Mouse (Mus musculus): ENCODE measurements around the gene Sim2. TPM values are rescaled to one million over a fixed set of nuclear protein-coding genes. Genes with fewer than 3 reads are reported as not detected.

Sim2 gene
- total and polyA plus RNA-seq, 2 experiments from 2014 or later = not detected

- Histone ChIP-seq H3K27me3 (ENCODE audit: control insufficient read depth, insufficient read depth, low read length) (peaks cover 100% of the 10 kb centered on the region), H3K4me1 (ENCODE audit: control insufficient read depth, insufficient read depth) (peaks cover 4% of the 10 kb centered on the region; the same call in 1 of the 2 replicates), H3K4me2 (ENCODE audit: low read depth, low read length) (no peak overlapping the region), H3K9me3 (replicated peaks; ENCODE audit: control insufficient read depth, low read length) (no peaks in the 10 kb centered on the region), H3K4me3 (ENCODE audit: low read depth, low read length) (no peak overlapping the region), H3K36me3 (replicated peaks; ENCODE audit: control insufficient read depth, insufficient read depth, low read length) (no peaks in the 10 kb centered on the region), H3K9ac (replicated peaks; ENCODE audit: low read depth, low read length) (no peak overlapping the region), H3K27ac (ENCODE audit: low read depth) (no peak overlapping the region)
- ATAC-seq (ENCODE audit: insufficient read depth, low read depth) (no peak), DNase-seq (ENCODE audit: low spot score) (no peak)
- no peak for TF ChIP-seq CTCF (IDR thresholded peaks at IDR 0.05; ENCODE audit: low read depth)
- no peak for TF ChIP-seq EP300 (IDR thresholded peaks at IDR 0.05; ENCODE audit: low read depth)
- 2% methylated on average over 46 of the region's 46 CpGs for WGBS
Observed at GRCm38 (mm10) chr16:94082960-94083847, 1.5 kb upstream of the Sim2 start.

- H3K4me3 ChIP-seq (ENCODE audit: low read depth, low read length) = no peak overlapping the region
- H3K27ac ChIP-seq (ENCODE audit: low read depth) = no peak overlapping the region
- H3K36me3 ChIP-seq (replicated peaks; ENCODE audit: control insufficient read depth, insufficient read depth, low read length) = no peaks in the 10 kb centered on the region
- WGBS = 4% methylated on average over 41 of the region's 41 CpGs
- peaks cover 100% of the 10 kb centered on the region for H3K27me3 ChIP-seq (ENCODE audit: control insufficient read depth, insufficient read depth, low read length)
- H3K9ac ChIP-seq (replicated peaks; ENCODE audit: low read depth, low read length) = no peak overlapping the region
- H3K4me2 ChIP-seq (ENCODE audit: low read depth, low read length) = no peak overlapping the region
- no peaks in the 10 kb centered on the region for H3K9me3 ChIP-seq (replicated peaks; ENCODE audit: control insufficient read depth, low read length)
- peaks cover 4% of the 10 kb centered on the region; the same call in 1 of the 2 replicates for H3K4me1 ChIP-seq (ENCODE audit: control insufficient read depth, insufficient read depth)
- ATAC-seq (ENCODE audit: insufficient read depth, low read depth) = no peak
- no peak for TF ChIP-seq EP300 (IDR thresholded peaks at IDR 0.05; ENCODE audit: low read depth)
- no peak for TF ChIP-seq CTCF (IDR thresholded peaks at IDR 0.05; ENCODE audit: low read depth)
- DNase-seq (ENCODE audit: low spot score) = no peak
Observed at GRCm38 (mm10) chr16:94083848-94084525, 744 bp upstream of the Sim2 start.

GRCm38 (mm10) chr16:94085603-94086285, 1.0 kb downstream of the Sim2 start:
- H3K27me3 ChIP-seq (ENCODE audit: control insufficient read depth, insufficient read depth, low read length) = peaks cover 100% of the 10 kb centered on the region
- H3K4me1 ChIP-seq (ENCODE audit: control insufficient read depth, insufficient read depth) = peaks cover 4% of the 10 kb centered on the region; the same call in 1 of the 2 replicates
- no peak for TF ChIP-seq EP300 (IDR thresholded peaks at IDR 0.05; ENCODE audit: low read depth)
- H3K36me3 ChIP-seq (replicated peaks; ENCODE audit: control insufficient read depth, insufficient read depth, low read length) = no peaks in the 10 kb centered on the region
- H3K9me3 ChIP-seq (replicated peaks; ENCODE audit: control insufficient read depth, low read length) = no peaks in the 10 kb centered on the region
- H3K4me3 ChIP-seq (ENCODE audit: low read depth, low read length) = peak overlapping the region; percentile 48
- ATAC-seq (ENCODE audit: insufficient read depth, low read depth) = no peak
- H3K4me2 ChIP-seq (ENCODE audit: low read depth, low read length) = peak overlapping the region; percentile 64
- H3K27ac ChIP-seq (ENCODE audit: low read depth) = no peak overlapping the region
- WGBS = 2% methylated on average over 54 of the region's 57 CpGs
- H3K9ac ChIP-seq (replicated peaks; ENCODE audit: low read depth, low read length) = no peak overlapping the region
- DNase-seq (ENCODE audit: low spot score) = no peak

- Histone ChIP-seq H3K9ac (replicated peaks; ENCODE audit: low read depth, low read length) (no peak overlapping the region), H3K36me3 (replicated peaks; ENCODE audit: control insufficient read depth, insufficient read depth, low read length) (no peaks in the 10 kb centered on the region), H3K4me2 (ENCODE audit: low read depth, low read length) (peak overlapping the region; percentile 21), H3K9me3 (replicated peaks; ENCODE audit: control insufficient read depth, low read length) (no peaks in the 10 kb centered on the region), H3K4me3 (ENCODE audit: low read depth, low read length) (peak overlapping the region; percentile 24), H3K4me1 (ENCODE audit: control insufficient read depth, insufficient read depth) (peaks cover 4% of the 10 kb centered on the region; the same call in 1 of the 2 replicates), H3K27me3 (ENCODE audit: control insufficient read depth, insufficient read depth, low read length) (peaks cover 100% of the 10 kb centered on the region), H3K27ac (ENCODE audit: low read depth) (no peak overlapping the region)
- no peak for ATAC-seq (ENCODE audit: insufficient read depth, low read depth)
- 5% methylated on average over 50 of the region's 50 CpGs for WGBS
- TF ChIP-seq EP300 (IDR thresholded peaks at IDR 0.05; ENCODE audit: low read depth) (no peak), CTCF (IDR thresholded peaks at IDR 0.05; ENCODE audit: low read depth) (no peak)
- no peak for DNase-seq (ENCODE audit: low spot score)
Observed at GRCm38 (mm10) chr16:94086701-94087569, 2.2 kb downstream of the Sim2 start.

All from heart, postnatal 0 days (tissue).